Mouse (Mus musculus) granulocyte monocyte progenitor cell, adult 5-6 weeks (primary cell): ENCODE measurements around the gene Acvr2b. TPM values are rescaled to one million over a fixed set of nuclear protein-coding genes. Genes with fewer than 3 reads are reported as not detected.
A peak's percentile ranks its signal among the peaks of the same experiment; 100 is the strongest.

Experiments used
- ATAC-seq: replicated peaks from 2 replicates; pipeline ENCODE4 v1.8.0; 2016; ENCODE audit warnings: mild to moderate bottlenecking, moderate TSS enrichment, inconsistent platforms; ENCODE audit not compliant: poor library complexity, severe bottlenecking
- total RNA-seq, 2 experiments: library from RNA; stranded (forward) in 1 of 2; stranded (reverse) in 1 of 2; fragments of 200-712, 200-1000 nt in 1 of 2; fragments of >200 nt in 1 of 2; fragmentation: Nextera tagmentation in 1 of 2; gene quantifications; 2 replicates each; pipeline ENCODE4 v1.2.3; 2014 to 2017

Gene Acvr2b
- total RNA-seq, 2 experiments from 2014 or later: 0.36 to 2.0 TPM

GRCm38 (mm10) chr9:119404090-119404489 lies 2.2 kb downstream of the Acvr2b start:
- ATAC-seq: peak; percentile 47

GRCm38 (mm10) chr9:119407884-119408283 lies 6.0 kb downstream of the Acvr2b start:
- ATAC-seq: no peak

DNA sequence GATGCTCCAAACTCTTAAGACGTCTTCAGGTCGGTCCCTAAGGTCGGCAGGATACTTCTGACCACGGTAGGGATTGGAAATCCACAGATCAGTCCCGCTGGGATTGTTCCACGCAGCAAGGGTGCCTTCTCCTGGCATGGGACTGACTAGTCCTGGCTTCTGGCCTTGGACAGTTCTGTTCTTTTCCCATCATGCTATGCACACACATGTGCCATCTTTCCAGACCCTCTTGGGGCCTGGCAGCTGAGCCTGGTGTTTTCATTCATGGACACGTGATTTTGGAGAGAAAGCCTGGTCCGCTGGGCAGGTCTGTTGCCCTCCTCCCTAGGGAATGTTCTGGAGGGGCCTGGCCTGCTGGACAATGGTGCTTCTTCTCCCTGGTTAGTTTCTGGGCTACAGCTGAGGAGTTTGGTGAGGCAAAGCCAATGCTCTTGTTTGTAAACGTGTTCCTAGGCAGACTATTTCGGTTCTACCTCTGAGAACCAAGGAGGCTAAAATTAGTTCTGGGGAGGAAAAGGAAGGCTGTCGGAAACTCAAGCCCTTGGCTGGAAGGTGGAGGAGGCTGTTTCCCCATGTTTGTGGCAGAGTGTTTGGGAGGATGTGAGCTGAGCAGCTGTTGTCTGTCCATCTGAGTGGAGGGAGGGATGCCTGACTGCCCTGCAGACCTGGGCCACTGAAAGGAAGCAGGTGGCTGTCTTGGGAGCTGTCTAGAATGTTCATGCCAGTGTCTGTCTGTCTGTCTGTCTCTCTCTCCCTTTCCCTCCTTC lies 7.2 kb downstream of the Acvr2b start:
- no peak for ATAC-seq

DNA sequence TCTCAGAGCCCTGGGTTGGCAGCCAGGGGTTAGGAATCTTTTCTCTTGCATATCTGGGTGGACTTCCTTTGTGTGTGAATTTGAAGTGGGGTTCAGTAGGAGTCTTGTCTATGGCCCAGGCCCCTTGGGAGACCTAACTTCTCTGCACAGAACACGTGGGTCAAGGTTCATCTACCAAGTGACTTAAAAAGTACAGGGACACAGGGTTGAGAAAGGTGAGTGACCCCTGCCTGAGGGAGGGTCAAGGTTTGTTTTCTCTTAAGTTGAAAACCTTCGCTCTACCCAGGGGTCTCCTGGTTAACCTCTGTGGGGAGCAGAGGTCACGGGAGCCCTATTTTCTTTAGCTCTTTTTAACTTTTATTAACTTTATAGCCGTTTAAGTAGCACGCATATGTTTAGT lies 7.9 kb downstream of the Acvr2b start:
- no peak for ATAC-seq

GRCm38 (mm10) chr9:119418025-119418424 lies 16.1 kb downstream of the Acvr2b start:
- ATAC-seq: peak; percentile 86

GRCm38 (mm10) chr9:119419852-119420438 lies 18.0 kb downstream of the Acvr2b start:
- no peak for ATAC-seq

DNA sequence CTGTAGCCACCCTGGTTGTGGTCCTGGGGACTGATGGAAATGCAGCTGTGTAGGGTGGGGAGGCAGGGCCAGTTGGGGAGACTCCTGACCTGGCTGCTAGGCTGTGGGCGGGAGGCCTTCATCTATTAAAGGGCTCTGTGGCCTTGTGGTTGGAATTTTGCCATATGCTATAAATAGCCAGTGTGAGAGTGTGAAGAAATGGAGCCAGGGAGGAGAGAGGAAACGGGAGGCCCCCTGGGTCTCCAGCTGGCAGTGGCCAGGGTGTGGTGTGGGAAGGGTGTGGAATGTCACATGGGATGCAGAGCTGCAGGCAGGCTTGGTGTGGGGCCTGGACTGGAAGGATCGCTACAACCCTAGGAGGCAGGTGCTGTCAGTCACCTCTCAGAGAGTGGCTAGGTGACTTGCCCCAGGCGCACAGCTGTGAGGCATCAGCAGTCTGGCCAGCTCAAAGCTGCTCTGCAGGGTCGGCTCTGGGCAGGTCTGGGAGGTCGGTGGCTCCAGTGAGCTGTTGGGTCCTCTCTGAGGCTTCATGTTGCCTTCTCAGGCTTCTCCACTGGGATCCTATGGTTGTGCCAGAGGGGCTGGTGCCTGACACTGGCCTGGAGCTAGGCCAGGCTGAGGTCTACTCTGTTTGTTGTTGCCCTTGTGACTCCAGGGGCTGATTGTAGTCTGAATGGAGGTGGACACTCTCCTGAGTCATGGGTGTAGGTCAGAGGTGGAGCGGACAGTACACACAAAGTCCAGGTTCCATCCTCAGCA lies 23.5 kb downstream of the Acvr2b start:
- ATAC-seq: peak; percentile 80

DNA sequence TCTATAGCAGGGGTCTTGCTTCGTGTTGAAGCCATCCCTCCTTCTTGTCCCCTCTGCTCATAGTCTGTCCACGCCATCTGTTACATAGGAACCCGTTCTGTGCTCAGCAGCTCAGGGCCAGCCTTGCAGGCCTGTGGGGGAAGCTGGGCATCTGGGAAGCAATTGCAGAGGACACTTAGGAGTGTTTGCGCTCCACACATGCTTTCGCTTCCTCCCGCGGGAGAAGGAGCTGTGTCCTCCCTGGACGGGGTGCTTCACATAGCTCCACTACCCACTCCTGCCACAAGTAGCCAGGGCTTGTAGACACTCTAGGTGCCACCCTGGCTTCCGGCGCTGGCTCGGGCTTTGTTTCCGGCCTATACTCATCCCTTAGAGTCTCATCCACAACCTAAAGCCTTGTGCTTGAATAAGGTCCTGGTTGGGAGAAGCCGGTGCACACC lies 24.1 kb downstream of the Acvr2b start:
- ATAC-seq: no peak

DNA sequence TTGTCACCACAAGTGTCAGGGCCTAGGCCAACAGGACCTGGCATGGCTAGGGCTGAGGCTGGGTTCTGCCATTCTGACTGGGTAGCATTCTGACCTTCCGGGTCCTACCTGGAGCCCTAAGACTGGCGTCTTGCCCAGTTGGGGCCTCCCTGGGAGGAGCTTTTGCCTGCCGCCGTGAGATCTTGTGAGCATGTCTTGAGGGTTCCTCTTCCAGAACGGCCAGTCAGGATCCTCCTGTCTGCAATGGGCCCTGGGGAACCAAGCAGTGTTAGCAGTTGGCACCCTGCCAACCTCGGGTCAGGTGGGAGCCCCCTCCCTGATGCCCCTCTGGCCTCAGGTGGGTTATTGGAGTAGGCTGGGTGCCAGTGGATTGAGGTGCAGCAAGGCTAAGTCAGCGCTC lies 24.6 kb downstream of the Acvr2b start:
- ATAC-seq: no peak

DNA sequence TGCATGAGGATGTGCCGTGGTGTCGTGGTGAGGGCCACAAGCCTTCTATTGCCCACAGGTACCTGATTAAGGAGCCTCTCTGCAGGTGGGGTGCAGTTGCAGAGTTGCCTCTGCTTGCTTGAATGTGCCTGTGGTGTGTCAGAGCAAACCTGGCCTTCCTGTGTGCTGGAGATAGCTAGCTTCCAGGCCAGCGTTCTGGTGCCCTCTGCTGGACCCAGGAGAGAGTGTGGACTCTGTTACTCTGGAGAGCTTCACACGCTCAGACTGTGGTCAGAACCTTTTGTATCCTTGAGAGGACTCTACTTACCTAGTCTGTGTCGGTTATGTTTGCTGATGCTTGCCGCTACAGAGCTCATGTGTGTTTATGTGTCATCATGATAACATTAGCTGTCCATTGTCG lies 28.4 kb downstream of the Acvr2b start:
- ATAC-seq: peak; percentile 76

- ATAC-seq: peak; percentile 76
Measured at GRCm38 (mm10) chr9:119435855-119436254, 33.9 kb downstream of the Acvr2b start.

GRCm38 (mm10) chr9:119438065-119438464 lies 36.1 kb downstream of the Acvr2b start:
- ATAC-seq: no peak

DNA sequence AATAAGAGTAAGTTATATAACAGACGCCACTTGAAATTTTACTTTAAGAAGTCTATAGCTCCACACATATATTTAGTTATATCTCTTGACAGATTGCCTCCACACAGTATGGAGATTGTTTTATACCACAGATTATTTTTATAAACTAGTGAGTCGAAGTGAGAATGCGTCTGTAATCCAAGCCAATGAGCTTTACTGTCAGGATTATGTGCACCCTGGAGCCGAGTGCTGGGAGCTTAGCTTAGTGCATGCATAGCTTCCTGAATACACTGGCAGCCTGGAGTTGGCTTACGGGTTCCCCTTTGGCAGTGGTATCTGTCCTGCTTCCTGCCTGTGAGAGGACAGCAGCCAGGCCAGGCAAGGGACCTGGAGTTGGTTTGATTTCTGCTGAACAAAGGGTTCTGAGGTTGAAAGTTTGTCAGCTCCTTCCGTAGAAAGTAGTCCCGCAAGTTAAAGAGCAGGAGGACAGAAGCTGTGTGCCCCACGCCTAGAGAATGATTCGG lies 36.6 kb downstream of the Acvr2b start:
- ATAC-seq: no peak

DNA sequence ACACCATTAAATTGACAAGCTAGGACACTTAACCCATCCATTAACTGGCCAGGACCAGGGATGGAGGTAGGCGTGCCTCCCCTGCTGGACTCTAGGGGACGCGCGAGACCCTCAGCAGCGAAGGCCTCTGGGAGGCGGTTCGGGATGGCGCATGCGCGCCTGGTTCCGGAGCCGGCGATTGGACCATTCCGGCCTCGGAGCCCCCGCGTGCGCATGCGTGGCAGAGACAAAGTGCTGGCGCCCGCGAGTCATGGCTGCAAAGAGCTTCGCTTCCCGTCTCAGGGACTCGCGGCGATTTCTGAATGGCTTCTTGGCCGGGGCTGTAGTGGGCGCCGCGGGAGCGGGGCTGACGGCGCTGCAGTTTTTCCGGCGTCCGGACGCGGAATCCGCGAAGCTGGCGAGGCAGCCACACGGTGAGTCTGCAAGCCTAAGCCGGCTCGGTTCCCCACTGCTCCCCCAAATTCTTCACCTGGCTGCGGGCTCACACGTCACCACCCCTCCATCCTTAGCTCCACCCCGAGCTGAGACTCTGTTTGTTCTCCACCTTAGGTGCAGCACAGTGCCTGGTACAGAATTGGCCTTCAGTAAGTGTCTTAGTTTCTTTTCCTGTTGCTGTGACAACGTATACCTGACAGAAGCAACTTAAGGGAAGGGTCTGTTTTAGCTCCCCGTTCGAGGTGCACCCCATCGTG lies 43.0 kb downstream of the Acvr2b start, which contains the start of gene Exog:
Gene Exog (plus strand): TSS at position 206 of the 692 bp plus-strand sequence.
- ATAC-seq: peak; percentile 90

- ATAC-seq: peak; percentile 78
Measured at GRCm38 (mm10) chr9:119445737-119446136, 43.8 kb downstream of the Acvr2b start.

- no peak for ATAC-seq
Measured at GRCm38 (mm10) chr9:119455967-119456366, 54.0 kb downstream of the Acvr2b start.

DNA sequence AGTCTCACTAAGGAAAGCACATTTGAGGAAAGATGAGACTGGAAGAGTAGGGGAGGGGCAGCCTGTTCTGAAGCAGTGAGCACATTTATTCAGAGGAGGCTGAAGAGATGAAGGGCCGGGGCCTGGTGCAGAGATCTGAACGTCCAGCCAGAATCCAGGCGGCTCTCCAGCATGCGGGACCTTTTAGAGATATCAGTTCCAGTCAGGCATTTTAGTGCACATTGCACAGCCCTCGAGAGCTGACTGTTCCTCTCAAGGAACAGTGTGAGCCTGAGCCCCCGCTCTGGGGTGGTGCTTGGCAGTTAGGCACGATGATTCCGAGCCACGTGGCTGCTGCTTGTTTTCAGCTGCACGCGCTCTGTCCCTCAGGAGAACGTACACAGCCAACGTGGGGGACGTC lies 55.2 kb downstream of the Acvr2b start:
- ATAC-seq: no peak

GRCm38 (mm10) chr9:119460410-119460809 lies 58.5 kb downstream of the Acvr2b start:
- peak; percentile 79 for ATAC-seq

DNA sequence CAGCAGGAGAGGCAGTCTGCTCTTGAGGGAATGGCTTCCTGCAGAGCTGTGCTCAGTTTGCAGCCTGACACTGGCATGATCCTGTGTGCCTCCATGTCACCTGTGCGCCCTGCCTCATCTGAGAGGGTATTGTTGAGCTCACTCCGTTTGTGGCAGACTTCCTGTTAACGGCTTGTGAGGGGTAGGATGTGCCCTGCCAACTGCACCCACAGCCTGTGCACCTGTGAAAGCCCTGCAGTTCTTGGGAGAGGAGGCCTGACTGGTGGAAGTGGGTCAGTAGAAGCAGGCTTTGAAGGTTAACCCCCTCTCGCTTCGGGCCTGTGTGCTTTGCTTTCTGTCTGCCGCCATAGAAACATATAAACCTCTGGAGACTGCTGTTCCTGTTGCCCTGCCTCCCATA lies 63.1 kb downstream of the Acvr2b start:
- ATAC-seq: no peak

DNA sequence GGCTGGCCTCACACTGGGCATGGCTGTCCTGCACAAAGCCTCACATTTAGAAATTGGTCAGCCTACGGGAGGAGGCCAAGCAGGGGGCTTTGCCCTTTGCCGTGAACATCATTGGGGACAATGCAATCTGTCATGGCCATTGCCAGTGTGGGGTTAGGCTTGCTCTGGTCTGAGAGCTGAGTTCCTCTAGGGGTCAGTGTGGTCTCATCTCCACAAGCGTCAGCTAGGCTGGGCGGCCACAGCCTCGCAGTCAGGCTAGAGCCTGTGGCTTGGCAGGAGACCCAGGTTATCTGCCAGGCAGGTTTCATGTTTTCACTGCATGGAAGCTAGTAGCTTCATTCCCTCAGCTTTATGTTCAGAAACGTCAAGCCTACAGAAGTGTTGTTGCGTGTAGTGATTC lies 63.7 kb downstream of the Acvr2b start:
- peak; percentile 50; the same call in 1 of the 2 replicates for ATAC-seq
